Mouse (Mus musculus): Measurements from ENCODE around the gene Gm49333.
A peak's percentile ranks its signal among the peaks of the same experiment; 100 is the strongest.
"Not testable (repeated sequence)": the region's sequence is repeated elsewhere in the genome, so short reads cannot be mapped to it uniquely, and the experiment has no call there.

Gm49333 gene

GRCm38 (mm10) chr16:20623211-20623610, 11.8 kb downstream of the Gm49333 start:
- no peak for DNase-seq (ENCODE audit: low spot score in 2 of 2)

- DNase-seq (ENCODE audit: low spot score in 2 of 2): peak in 1 of 2 experiments; percentile 43
These were observed 17.5 kb downstream of the Gm49333 start for GRCm38 (mm10) chr16:20628871-20629391.

- DNase-seq (ENCODE audit: low spot score in 2 of 2): no peak
These were observed 18.6 kb downstream of the Gm49333 start, which contains the start of gene Ece2 for GRCm38 (mm10) chr16:20629731-20630634. Gene Ece2, plus strand, starts transcription at chr16:20629828.

GRCm38 (mm10) chr16:20637410-20637809, 26.0 kb downstream of the Gm49333 start:
- no peak for DNase-seq (ENCODE audit: low spot score in 2 of 2)

- DNase-seq (ENCODE audit: low spot score in 2 of 2): peak in 1 of 2 experiments; percentile 16
These were observed 27.0 kb downstream of the Gm49333 start for GRCm38 (mm10) chr16:20638367-20638766.

GRCm38 (mm10) chr16:20642161-20642560, 30.8 kb downstream of the Gm49333 start:
- peak in 1 of 2 experiments; percentile 40 for DNase-seq (ENCODE audit: low spot score in 2 of 2)

GRCm38 (mm10) chr16:20643911-20644310, 32.5 kb downstream of the Gm49333 start:
- DNase-seq (ENCODE audit: low spot score in 2 of 2): no peak

GRCm38 (mm10) chr16:20651076-20651946, 39.9 kb downstream of the Gm49333 start, which contains the start of gene Psmd2:
Gene Psmd2, plus strand, starts transcription at chr16:20651652.
- DNase-seq (ENCODE audit: low spot score in 2 of 2): peak; percentile 92 to 94

- no peak for DNase-seq (ENCODE audit: low spot score in 2 of 2)
These were observed 40.5 kb downstream of the Gm49333 start for GRCm38 (mm10) chr16:20651947-20652310.

- DNase-seq (ENCODE audit: low spot score in 2 of 2): no peak
These were observed 41.9 kb downstream of the Gm49333 start for GRCm38 (mm10) chr16:20653315-20653714.

GRCm38 (mm10) chr16:20657661-20658060, 46.3 kb downstream of the Gm49333 start:
- no peak for DNase-seq (ENCODE audit: low spot score in 2 of 2)

- not testable (repeated sequence) for DNase-seq (ENCODE audit: low spot score in 2 of 2)
These were observed 56.6 kb downstream of the Gm49333 start, which contains the start of gene Eif4g1 for GRCm38 (mm10) chr16:20668013-20668412. Gene Eif4g1, plus strand, starts transcription at chr16:20668313.

- no peak for DNase-seq (ENCODE audit: low spot score in 2 of 2)
These were observed 58.9 kb downstream of the Gm49333 start for GRCm38 (mm10) chr16:20670291-20670690.

GRCm38 (mm10) chr16:20671886-20672285, 60.5 kb downstream of the Gm49333 start:
- no peak for DNase-seq (ENCODE audit: low spot score in 2 of 2)

- DNase-seq (ENCODE audit: low spot score in 2 of 2): peak; percentile 93 to 94
These were observed 61.1 kb downstream of the Gm49333 start for GRCm38 (mm10) chr16:20672500-20672902.

- DNase-seq (ENCODE audit: low spot score in 2 of 2): peak in 1 of 2 experiments; percentile 33
These were observed 61.7 kb downstream of the Gm49333 start for GRCm38 (mm10) chr16:20672965-20673705.

- DNase-seq (ENCODE audit: low spot score in 2 of 2): no peak
These were observed 62.4 kb downstream of the Gm49333 start for GRCm38 (mm10) chr16:20673706-20674303.

- no peak for DNase-seq (ENCODE audit: low spot score in 2 of 2)
These were observed 63.8 kb downstream of the Gm49333 start for GRCm38 (mm10) chr16:20675213-20675612.

- DNase-seq (ENCODE audit: low spot score in 2 of 2): no peak
These were observed 65.3 kb downstream of the Gm49333 start for GRCm38 (mm10) chr16:20676702-20677101.

- DNase-seq (ENCODE audit: low spot score in 2 of 2): no peak
These were observed 66.0 kb downstream of the Gm49333 start for GRCm38 (mm10) chr16:20677380-20677779.
